Mouse (Mus musculus): ENCODE measurements at regions not wholly inside any gene's neighbourhood (a gene's known extent, or its start where the extent isn't known, plus 50 kb on each side); places are given as distances from the start of the nearest gene placed in this dataset.

- TF ChIP-seq CTCF (IDR thresholded peaks at IDR 0.05; ENCODE audit: extremely low read depth, insufficient read depth, low read length) (no peak), POLR2A (IDR thresholded peaks at IDR 0.05; ENCODE audit: extremely low read depth, insufficient read depth, low read length) (no peak)
Observed at GRCm38 (mm10) chr1:184127321-184127720, 93.2 kb upstream of the 1700056E22Rik start.

Measured in cortical plate, adult 2 months (tissue).